Mouse (Mus musculus) testis, adult 2 months (tissue): ENCODE measurements around the gene Aldh6a1.

Source experiments
- CTCF ChIP-seq: fragments of 200-500 bp; IDR thresholded peaks from 2 replicates; pipeline ENCODE4 v1.5.1; 2012; ENCODE audit warnings: low read depth, mild to moderate bottlenecking, inconsistent platforms, low read length, moderate library complexity; ENCODE audit not compliant: control insufficient read depth, insufficient read depth, insufficient replicate concordance
- POLR2A ChIP-seq: fragments of 200-500 bp; IDR thresholded peaks from 2 replicates; pipeline ENCODE4 v1.6.1; 2012; ENCODE audit warnings: low read depth, mild to moderate bottlenecking, inconsistent platforms, low read length, moderate library complexity; ENCODE audit not compliant: control insufficient read depth

DNA sequence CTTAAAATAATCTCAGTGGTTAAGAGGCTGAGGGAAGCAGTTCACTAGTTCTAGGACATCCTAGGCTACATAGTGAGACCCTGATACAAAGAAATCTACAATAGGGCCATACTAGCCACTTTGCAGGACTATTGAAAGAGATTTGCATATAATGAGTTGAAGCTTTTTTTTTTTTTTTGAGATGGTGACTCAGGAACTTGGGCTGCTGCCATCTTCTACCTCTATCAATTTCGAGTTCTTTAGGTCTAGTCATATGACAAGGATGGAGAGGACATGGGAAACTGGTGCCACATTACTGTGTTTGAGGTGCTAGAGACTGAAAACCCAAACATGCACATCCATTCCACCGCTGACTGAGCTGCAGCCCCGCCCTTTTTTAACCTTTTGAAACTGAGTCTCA is 26.8 kb downstream of the Aldh6a1 start:
- TF ChIP-seq POLR2A (no peak), CTCF (no peak)
